Mouse (Mus musculus): ENCODE data around the gene Nt5e. TPM values are rescaled to one million over a fixed set of nuclear protein-coding genes. Genes with fewer than 3 reads are reported as not detected.

Gene Nt5e
- polyA plus RNA-seq, 1 experiment from 2014 or later: 1.1 TPM

DNA sequence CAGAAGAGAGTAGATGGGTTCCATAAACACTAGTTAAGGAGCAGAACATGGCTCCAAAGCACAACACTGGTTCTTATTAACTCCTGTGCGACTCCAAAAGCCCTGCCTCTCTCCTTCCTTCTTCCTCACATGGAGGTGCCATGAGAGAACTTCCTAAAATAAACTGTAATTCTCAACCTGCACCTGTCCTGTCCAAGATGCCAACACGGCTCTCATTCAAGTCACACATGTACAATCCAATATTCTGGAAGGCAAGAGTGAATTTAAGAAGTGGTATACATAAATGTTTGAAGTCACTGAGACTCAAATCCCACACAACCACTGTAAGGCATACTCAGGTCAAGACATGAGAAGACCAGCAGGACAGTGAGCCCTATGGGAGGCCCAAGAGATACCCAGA, 44.2 kb downstream of the Nt5e start:
- Histone ChIP-seq H3K4me1 (no peaks in the 10 kb centered on the region), H3K27ac (replicated peaks) (no peak overlapping the region), H3K36me3 (0 out of 2 replicates have a peak, but pooled peaks cover 3% of the 10 kb centered on the region), H3K4me3 (no peak overlapping the region), H3K9me3 (replicated peaks) (no peaks in the 10 kb centered on the region), H3K27me3 (ENCODE audit: low read depth, poor library complexity, severe bottlenecking) (no peaks in the 10 kb centered on the region)
- 94% methylated on average over 2 of the region's 2 CpGs for WGBS
- no peak for DNase-seq (ENCODE audit: low spot score)

DNA sequence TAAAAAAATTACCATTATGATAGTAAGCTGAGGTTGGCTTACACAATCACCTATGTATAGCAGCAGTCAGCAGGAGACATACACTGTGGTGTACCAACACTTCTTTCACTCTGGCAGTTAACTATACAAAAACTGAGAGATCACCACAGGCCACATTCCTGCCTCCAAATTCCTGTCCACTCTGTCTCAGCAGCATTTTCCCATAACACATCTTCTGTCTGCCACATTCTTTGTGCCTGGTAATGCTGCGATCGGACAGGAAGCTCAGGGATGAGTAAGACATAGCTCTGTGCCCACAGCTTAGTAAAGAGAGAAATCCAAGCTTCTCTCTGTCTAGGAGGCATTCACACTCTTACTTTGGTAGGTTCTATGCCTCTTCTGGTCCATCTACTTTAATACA, 46.0 kb downstream of the Nt5e start:
- no peak for DNase-seq (ENCODE audit: low spot score)
- no peak overlapping the region for H3K27ac ChIP-seq (replicated peaks)
- no peaks in the 10 kb centered on the region for H3K4me1 ChIP-seq
- H3K4me3 ChIP-seq: no peak overlapping the region
- 81% methylated on average over 2 of the region's 2 CpGs for WGBS
- no peaks in the 10 kb centered on the region for H3K9me3 ChIP-seq (replicated peaks)
- H3K27me3 ChIP-seq (ENCODE audit: low read depth, poor library complexity, severe bottlenecking): no peaks in the 10 kb centered on the region
- 0 out of 2 replicates have a peak, but pooled peaks cover 5% of the 10 kb centered on the region for H3K36me3 ChIP-seq

DNA sequence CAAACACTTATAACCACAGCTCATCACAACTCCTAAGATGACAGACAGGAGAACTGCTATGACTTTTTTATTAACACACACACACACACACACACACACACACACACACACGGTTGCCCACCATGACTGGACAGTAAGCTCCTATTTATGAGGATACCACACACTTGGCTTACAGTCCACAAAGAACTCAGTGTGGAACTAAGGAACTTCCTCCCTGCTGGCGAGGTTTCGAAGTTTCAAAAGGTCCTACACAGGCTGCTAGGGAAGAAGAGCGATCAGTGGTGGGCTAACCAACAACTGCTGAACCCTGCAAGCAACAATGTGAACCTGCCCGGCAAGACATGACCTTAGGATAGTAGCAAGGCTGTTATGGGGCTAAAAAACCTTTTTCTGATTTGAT, 50.5 kb downstream of the Nt5e start:
- Histone ChIP-seq H3K27ac (replicated peaks) (no peak overlapping the region), H3K36me3 (peaks cover 22% of the 10 kb centered on the region), H3K9me3 (replicated peaks) (no peaks in the 10 kb centered on the region), H3K27me3 (ENCODE audit: low read depth, poor library complexity, severe bottlenecking) (no peaks in the 10 kb centered on the region), H3K4me1 (no peaks in the 10 kb centered on the region), H3K4me3 (no peak overlapping the region)
- no peak for DNase-seq (ENCODE audit: low spot score)
- 88% methylated on average over 5 of the region's 5 CpGs for WGBS

DNA sequence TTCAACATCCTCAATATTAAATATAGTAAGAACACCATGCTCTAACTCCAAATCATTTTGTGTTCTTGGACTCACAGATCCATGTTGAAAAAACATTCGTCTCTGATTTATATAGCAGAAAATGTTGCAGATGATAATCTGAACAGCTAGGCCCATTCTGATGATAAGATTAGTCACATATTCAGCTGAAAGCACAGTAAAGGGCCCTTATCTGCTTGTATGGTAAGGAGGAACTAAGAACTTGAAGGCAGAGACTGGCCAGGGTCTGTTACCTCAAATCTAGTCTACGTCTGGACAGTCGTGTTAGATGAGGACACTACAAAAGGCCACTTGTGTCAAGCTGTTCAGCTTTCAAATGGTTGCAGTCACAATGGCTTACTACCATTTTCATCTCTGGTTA, 52.1 kb downstream of the Nt5e start:
- Histone ChIP-seq H3K27me3 (ENCODE audit: low read depth, poor library complexity, severe bottlenecking) (no peaks in the 10 kb centered on the region), H3K36me3 (peaks cover 33% of the 10 kb centered on the region), H3K4me3 (no peak overlapping the region), H3K4me1 (no peaks in the 10 kb centered on the region), H3K27ac (replicated peaks) (no peak overlapping the region), H3K9me3 (replicated peaks) (no peaks in the 10 kb centered on the region)
- 88% methylated on average over 3 of the region's 3 CpGs for WGBS
- DNase-seq (ENCODE audit: low spot score): no peak

DNA sequence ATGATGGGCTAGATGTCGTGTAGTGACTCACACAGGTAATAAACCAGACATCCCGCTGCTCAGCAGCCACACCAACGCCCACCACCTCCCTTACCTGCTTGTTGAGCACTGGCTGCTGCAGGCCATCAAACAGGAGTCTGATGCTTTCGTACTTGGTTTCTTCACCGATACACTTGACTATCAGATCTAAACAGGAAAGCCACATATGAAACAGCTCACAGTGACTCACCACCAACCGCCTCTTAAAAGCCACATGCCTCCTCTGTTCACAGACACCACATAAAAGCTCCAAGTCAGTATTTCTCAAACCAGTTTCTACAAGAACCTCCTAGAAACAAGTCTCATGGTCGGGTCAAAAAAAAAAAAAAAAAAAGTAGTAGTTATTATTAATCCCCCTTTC, 53.1 kb downstream of the Nt5e start:
- Histone ChIP-seq H3K27ac (replicated peaks) (no peak overlapping the region), H3K9me3 (replicated peaks) (no peaks in the 10 kb centered on the region), H3K4me1 (no peaks in the 10 kb centered on the region), H3K27me3 (ENCODE audit: low read depth, poor library complexity, severe bottlenecking) (no peaks in the 10 kb centered on the region), H3K36me3 (peaks cover 30% of the 10 kb centered on the region), H3K4me3 (no peak overlapping the region)
- WGBS: 82% methylated on average over 7 of the region's 7 CpGs
- DNase-seq (ENCODE audit: low spot score): no peak

DNA sequence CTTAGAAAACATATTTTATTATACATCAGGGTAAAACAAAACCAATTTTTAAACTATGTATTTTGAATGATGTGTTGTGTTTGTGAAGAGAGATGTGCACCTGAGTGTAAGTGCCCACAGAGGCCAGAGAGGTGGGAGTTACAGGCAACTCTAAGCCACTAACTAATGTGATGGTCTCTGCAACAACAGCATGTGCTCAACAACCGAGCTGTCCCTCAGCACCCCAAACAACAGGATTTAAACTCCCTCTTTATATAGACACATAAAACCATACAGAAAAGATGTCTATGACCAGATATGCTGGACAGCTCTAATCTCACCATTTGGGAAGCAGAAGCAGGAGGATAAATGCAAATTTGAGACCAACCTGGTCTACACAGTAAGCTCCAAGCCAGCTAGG, 53.5 kb downstream of the Nt5e start:
- H3K4me1 ChIP-seq: no peaks in the 10 kb centered on the region
- DNase-seq (ENCODE audit: low spot score): no peak
- 93% methylated on average over 1 of the region's 1 CpGs for WGBS
- no peak overlapping the region for H3K27ac ChIP-seq (replicated peaks)
- no peaks in the 10 kb centered on the region for H3K9me3 ChIP-seq (replicated peaks)
- H3K4me3 ChIP-seq: no peak overlapping the region
- peaks cover 30% of the 10 kb centered on the region for H3K36me3 ChIP-seq
- H3K27me3 ChIP-seq (ENCODE audit: low read depth, poor library complexity, severe bottlenecking): no peaks in the 10 kb centered on the region

DNA sequence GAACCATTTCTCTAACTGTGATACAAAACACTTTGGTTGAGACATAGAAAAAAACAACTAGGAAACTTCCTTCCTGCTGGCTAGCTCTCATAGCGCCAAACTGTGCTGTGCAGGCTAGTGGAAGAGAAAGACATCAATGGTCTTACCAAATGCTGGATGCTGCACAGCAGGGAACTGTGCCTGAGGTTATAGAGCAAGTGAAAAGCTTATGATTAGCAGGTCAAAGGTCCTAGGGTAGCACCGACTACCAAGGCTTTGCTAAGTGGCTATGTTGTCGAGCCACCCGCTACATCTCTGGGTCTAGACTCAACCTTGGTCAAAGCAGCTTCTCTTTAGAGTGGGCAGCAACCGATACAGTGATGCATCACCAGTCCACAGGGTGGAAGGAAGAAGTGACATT, 61.8 kb downstream of the Nt5e start:
- WGBS: 46% methylated on average over 5 of the region's 5 CpGs
- Histone ChIP-seq H3K36me3 (peaks cover 23% of the 10 kb centered on the region), H3K27me3 (ENCODE audit: low read depth, poor library complexity, severe bottlenecking) (no peaks in the 10 kb centered on the region), H3K4me1 (no peaks in the 10 kb centered on the region), H3K4me3 (no peak overlapping the region), H3K9me3 (replicated peaks) (no peaks in the 10 kb centered on the region), H3K27ac (replicated peaks) (no peak overlapping the region)
- peak; percentile 13 for DNase-seq (ENCODE audit: low spot score)

DNA sequence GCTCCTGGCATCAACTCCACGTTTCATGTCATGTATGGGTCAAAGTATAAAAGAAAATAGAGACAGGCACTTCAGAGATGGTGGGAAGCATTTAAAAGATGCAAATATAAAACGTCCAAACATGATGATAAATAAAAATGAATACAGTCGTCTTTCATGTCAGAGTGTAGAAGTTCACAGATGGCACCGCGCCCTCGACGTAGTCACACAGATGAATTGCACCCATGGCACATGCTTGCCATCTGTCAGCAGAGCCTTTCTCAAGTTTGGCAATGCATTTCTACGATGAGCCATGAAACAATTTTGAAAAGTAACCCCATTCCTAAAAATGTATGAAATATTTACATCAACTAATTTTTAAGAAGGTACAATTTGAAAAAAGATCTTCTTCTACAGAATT, 67.9 kb downstream of the Nt5e start:
- 94% methylated on average over 8 of the region's 8 CpGs for WGBS
- Histone ChIP-seq H3K27me3 (ENCODE audit: low read depth, poor library complexity, severe bottlenecking) (no peaks in the 10 kb centered on the region), H3K4me3 (no peak overlapping the region), H3K9me3 (replicated peaks) (no peaks in the 10 kb centered on the region), H3K4me1 (no peaks in the 10 kb centered on the region), H3K27ac (replicated peaks) (no peak overlapping the region), H3K36me3 (peaks cover 38% of the 10 kb centered on the region)
- DNase-seq (ENCODE audit: low spot score): no peak

DNA sequence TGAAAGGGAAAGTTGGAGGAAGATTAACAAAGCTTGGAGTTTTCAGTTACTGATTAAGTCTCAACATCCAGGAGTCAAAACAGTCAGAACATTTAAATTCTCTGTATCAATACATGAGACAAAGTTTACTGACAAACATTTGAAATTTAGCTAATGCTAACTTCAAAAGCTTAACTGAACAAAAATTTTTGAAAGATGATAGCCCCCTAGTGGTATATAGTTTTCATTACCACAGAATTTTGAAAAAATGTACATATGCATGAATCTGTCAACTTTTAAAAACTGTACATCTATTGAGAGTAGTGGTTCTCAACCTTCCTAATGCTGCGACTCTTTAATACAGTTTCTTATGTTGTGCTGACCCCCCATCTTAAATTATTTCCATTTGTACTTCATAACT, 71.5 kb downstream of the Nt5e start:
- Histone ChIP-seq H3K9me3 (replicated peaks) (no peaks in the 10 kb centered on the region), H3K36me3 (peaks cover 39% of the 10 kb centered on the region), H3K27me3 (ENCODE audit: low read depth, poor library complexity, severe bottlenecking) (no peaks in the 10 kb centered on the region), H3K4me3 (no peak overlapping the region), H3K4me1 (no peaks in the 10 kb centered on the region), H3K27ac (replicated peaks) (no peak overlapping the region)
- WGBS: 85% methylated on average over 1 of the region's 1 CpGs
- no peak for DNase-seq (ENCODE audit: low spot score)

DNA sequence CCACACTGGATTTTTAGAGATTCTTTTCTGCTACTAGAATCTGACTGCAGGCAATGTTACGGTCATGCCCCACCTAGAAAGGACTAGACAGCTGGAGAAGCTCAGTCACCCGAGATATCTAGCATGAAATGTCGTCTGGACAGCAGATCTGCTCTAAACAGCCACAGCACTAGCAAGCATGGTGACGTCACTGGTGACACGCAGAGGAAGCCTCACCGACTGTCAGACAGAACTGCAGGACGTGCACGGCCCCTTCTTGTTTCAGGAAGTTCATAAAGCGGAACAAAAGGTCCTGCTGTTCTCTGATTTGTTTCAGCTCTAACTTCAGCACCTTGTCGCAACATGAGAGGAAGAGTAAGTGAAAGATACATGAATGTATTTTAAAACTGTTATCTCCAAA, 77.1 kb downstream of the Nt5e start:
- H3K36me3 ChIP-seq: peaks cover 28% of the 10 kb centered on the region
- WGBS: 87% methylated on average over 10 of the region's 10 CpGs
- H3K4me3 ChIP-seq: no peak overlapping the region
- no peaks in the 10 kb centered on the region for H3K4me1 ChIP-seq
- no peaks in the 10 kb centered on the region for H3K27me3 ChIP-seq (ENCODE audit: low read depth, poor library complexity, severe bottlenecking)
- H3K27ac ChIP-seq (replicated peaks): no peak overlapping the region
- DNase-seq (ENCODE audit: low spot score): no peak
- H3K9me3 ChIP-seq (replicated peaks): no peaks in the 10 kb centered on the region

DNA sequence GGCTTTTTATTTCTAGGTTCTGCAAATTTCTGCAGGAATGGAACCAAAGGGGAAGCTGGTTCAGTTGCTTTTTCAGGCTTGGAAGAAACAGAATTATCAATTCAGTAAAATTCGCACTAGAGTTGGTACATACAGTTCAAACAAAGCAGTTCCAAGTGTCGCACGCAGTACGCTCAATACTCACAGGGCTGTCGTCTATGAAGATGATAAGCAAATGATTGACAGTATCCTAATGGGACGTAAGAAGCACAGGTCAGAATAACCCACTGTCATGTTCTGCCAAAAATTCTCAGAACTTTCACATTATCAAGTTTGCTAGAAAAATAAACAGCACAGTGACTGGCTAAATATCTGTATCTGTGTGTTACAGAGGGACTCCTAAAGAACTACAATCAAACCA, 77.5 kb downstream of the Nt5e start:
- H3K36me3 ChIP-seq: peaks cover 32% of the 10 kb centered on the region
- H3K4me3 ChIP-seq: no peak overlapping the region
- H3K4me1 ChIP-seq: no peaks in the 10 kb centered on the region
- H3K9me3 ChIP-seq (replicated peaks): no peaks in the 10 kb centered on the region
- H3K27me3 ChIP-seq (ENCODE audit: low read depth, poor library complexity, severe bottlenecking): no peaks in the 10 kb centered on the region
- no peak overlapping the region for H3K27ac ChIP-seq (replicated peaks)
- WGBS: 90% methylated on average over 6 of the region's 6 CpGs
- DNase-seq (ENCODE audit: low spot score): no peak

DNA sequence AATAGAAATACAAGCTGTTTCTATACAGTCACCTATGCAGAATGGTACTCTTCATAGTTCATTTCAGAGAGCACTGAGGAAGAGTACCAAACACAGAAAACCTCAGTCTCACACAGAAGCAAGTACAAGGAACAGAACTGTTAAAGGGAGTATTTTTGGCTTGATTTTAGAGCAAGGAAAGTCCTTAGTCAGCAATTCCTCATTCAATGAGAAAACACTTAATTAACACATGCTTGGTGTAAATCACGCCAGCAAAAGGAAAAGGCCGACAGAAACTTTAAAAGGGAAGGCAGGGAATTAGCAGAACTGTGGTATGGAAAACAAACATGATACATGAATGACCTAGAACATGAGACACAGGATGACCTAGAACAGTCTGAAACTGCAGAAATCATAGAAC, 83.0 kb downstream of the Nt5e start:
- no peak for DNase-seq (ENCODE audit: low spot score)
- Histone ChIP-seq H3K4me3 (no peak overlapping the region), H3K4me1 (no peaks in the 10 kb centered on the region), H3K27ac (replicated peaks) (no peak overlapping the region), H3K27me3 (ENCODE audit: low read depth, poor library complexity, severe bottlenecking) (no peaks in the 10 kb centered on the region), H3K9me3 (replicated peaks) (no peaks in the 10 kb centered on the region), H3K36me3 (peaks cover 21% of the 10 kb centered on the region)
- WGBS: 88% methylated on average over 2 of the region's 2 CpGs

DNA sequence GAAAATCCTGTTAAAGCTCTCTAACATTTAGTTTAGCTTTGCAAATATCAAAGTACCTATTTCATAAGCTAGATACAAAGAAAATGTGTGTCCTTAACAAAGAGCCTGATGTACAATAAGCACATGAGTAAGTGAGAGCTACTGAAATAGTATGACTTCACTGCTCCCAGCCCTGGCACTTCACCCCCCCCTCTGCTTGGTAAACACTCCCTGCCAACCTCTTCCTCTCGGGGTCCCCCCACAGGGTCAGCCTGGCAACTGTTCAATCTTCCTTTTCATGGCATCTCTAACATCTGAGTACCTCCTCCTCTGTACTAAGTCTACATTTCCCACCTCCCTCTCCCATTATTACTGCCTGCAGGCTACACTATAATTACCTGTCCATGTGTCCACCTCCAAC, 89.8 kb downstream of the Nt5e start:
- WGBS: 75% methylated on average over 1 of the region's 1 CpGs
- no peaks in the 10 kb centered on the region for H3K27me3 ChIP-seq (ENCODE audit: low read depth, poor library complexity, severe bottlenecking)
- H3K36me3 ChIP-seq: peaks cover 36% of the 10 kb centered on the region
- no peak for DNase-seq (ENCODE audit: low spot score)
- no peaks in the 10 kb centered on the region for H3K4me1 ChIP-seq
- no peaks in the 10 kb centered on the region for H3K9me3 ChIP-seq (replicated peaks)
- H3K27ac ChIP-seq (replicated peaks): no peak overlapping the region
- H3K4me3 ChIP-seq: no peak overlapping the region

Data from midbrain, embryonic 10.5 days (tissue).